Mouse (Mus musculus) urinary bladder, postnatal 25 days (tissue): ENCODE measurements around the gene 9430007A20Rik.
"Not testable (repeated sequence)": the region's sequence is repeated elsewhere in the genome, so short reads cannot be mapped to it uniquely, and the experiment has no call there.

ENCODE experiments used
- DNase-seq: peaks from one replicate; pipeline ENCODE4 v3.0.0; 2022; ENCODE audit warnings: low spot score

The 9430007A20Rik gene

DNA sequence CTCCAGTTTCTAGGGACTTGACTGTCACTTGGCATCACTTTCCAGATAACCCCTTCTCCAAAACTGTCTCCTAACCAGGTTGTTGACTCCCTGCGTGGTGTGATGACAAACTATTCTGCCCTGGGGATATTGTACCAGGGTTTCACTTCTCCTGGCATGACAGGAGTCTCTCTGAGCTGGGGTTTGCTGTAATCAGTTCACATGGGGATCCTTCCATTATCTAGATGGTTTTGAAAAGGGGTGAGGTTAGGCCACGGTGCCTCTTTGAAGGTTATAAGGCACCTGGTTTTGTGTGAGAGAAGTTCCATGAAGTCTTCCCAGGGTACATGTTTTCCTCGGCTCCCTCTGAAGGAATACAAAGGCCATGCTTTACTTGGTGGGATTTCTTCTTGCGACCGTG, at the start of gene 9430007A20Rik:
Gene 9430007A20Rik (plus strand): TSS at position 301 of the 400 bp plus-strand sequence.
- DNase-seq: no peak

DNA sequence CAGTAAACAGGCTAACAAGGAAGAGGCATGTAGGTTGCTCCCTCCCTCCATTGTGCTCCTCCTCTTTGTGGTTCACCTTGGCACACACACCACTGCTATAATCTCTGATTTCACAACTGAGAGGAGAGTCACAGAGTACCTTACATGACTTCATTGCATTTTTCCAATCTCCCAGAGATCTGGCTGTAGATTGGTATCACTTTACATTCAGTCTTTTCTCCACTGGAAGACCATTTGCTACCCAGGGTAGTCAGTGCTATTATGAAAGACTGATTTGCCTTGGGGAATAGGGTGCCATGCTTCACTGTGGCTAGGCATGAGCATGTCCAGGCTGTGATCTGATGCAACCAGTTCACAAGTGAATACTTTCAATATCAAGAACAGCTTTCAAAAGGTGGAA, 26.3 kb upstream of the 9430007A20Rik start:
- DNase-seq: no peak

- DNase-seq: no peak
Observed at GRCm38 (mm10) chr4:144506518-144506917, 13.1 kb upstream of the 9430007A20Rik start.

- DNase-seq: no peak
Observed at GRCm38 (mm10) chr4:144544689-144545088, 25.1 kb downstream of the 9430007A20Rik start.

GRCm38 (mm10) chr4:144545339-144545738, 25.7 kb downstream of the 9430007A20Rik start:
- not testable (repeated sequence) for DNase-seq

GRCm38 (mm10) chr4:144551156-144551555, 31.5 kb downstream of the 9430007A20Rik start:
- no peak for DNase-seq

DNA sequence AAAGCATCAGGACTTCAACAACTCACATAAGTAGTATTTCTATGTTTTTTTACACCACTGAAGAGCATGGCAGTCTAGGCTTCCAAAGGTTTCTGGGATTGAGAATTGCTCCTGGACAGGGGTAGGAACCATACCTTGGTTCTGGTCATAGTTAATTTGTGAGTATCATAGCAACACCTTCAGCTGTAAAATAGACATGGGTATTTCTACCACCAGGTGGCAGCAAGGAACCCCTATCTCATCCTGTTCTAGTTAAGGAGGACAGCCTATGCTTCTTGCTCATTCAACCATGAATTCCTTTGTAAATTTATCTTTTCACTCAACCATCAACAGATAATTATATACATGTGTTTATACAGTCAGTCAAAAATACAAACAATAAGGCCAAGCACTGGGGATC, 40.2 kb downstream of the 9430007A20Rik start:
- peak; percentile 12 for DNase-seq

DNA sequence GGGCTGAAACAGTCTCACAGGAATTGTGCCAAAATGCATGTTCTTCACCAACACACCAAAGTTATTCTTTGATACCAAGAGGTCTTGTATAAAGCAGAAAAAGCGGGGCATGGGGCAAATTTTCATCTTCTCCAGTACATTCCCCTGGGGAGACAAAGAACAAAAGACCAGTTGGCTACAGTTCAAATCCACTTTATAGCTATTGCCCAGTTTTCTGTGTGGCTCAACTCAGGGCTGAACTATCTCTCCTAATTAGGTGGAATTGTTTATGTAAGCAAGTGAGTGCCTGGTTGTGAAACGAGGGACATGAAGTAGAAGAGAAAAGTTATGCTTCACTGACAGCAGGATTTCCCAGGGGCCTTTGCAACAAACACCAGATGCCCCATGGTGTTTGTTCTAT, 41.6 kb downstream of the 9430007A20Rik start:
- DNase-seq: no peak

- no peak for DNase-seq
Observed at GRCm38 (mm10) chr4:144565034-144565433, 45.4 kb downstream of the 9430007A20Rik start, which contains the start of gene Gm13124. Gene Gm13124, minus strand, starts transcription at chr4:144565134.

- DNase-seq: no peak
Observed at GRCm38 (mm10) chr4:144567752-144568151, 48.1 kb downstream of the 9430007A20Rik start.
